Mouse (Mus musculus): ENCODE measurements around the gene Mpv17l2. TPM values are rescaled to one million over a fixed set of nuclear protein-coding genes. Genes with fewer than 3 reads are reported as not detected.

Mpv17l2 gene
- polyA plus RNA-seq, 1 experiment from 2014 or later, result 36.2 TPM

DNA sequence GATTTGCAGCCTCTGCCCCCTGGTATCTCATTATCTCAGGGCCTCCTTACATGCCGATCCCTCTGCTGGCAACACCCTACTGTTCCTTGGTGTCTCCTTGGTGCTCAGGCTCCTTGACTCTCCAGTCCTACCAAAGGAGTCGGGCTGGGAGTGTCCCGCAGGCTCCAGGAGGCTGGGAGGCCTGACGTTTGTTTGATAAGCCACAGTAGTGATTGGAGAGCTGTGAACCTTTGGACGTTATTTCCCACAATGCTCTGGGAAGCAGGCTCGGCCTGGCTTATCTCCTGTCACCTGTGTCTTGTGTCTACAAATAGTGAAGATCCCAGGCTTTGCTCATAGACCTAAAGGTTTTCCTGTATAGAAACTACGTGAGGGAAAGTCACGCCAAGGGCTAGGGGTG lies 3.3 kb upstream of the Mpv17l2 start:
- 65% methylated on average over 8 of the region's 8 CpGs for WGBS
- H3K4me2 ChIP-seq, result no peak overlapping the region
- H3K9me3 ChIP-seq, result no peaks in the 10 kb centered on the region
- no peaks in the 10 kb centered on the region for H3K27me3 ChIP-seq
- ATAC-seq (ENCODE audit: borderline replicate concordance, extremely low read depth, low FRiP score, low TSS enrichment), result no peak
- H3K4me1 ChIP-seq, result peaks cover 47% of the 10 kb centered on the region
- peaks cover 13% of the 10 kb centered on the region for H3K36me3 ChIP-seq
- H3K27ac ChIP-seq, result no peak overlapping the region
- H3K4me3 ChIP-seq, result no peak overlapping the region
- H3K9ac ChIP-seq, result no peak overlapping the region

DNA sequence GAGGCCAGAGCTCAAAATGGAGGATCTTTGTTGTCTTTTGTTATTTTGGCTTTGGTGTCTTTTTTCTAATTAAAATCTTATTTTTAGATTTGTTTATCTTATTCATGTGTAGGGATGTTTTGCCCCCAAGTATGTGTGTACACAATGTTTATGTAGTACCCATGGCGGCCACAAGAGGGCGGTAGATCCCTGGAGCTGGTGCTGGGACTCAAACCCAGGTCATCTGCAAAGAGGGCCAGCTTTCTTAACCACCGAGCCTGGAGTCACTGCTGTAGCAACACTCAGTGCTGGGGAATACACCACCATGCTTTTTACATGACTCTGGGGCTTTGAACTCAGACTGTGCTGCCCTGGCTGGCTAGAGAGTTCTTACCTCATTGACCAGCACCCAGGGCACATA lies 2.6 kb upstream of the Mpv17l2 start:
- H3K9ac ChIP-seq, result no peak overlapping the region
- no peak overlapping the region for H3K4me2 ChIP-seq
- H3K27me3 ChIP-seq, result no peaks in the 10 kb centered on the region
- peaks cover 53% of the 10 kb centered on the region for H3K4me1 ChIP-seq
- H3K9me3 ChIP-seq, result no peaks in the 10 kb centered on the region
- no peak overlapping the region for H3K4me3 ChIP-seq
- H3K36me3 ChIP-seq, result peaks cover 7% of the 10 kb centered on the region
- no peak overlapping the region for H3K27ac ChIP-seq
- WGBS, result 5% methylated on average over 3 of the region's 3 CpGs
- ATAC-seq (ENCODE audit: borderline replicate concordance, extremely low read depth, low FRiP score, low TSS enrichment), result no peak

DNA sequence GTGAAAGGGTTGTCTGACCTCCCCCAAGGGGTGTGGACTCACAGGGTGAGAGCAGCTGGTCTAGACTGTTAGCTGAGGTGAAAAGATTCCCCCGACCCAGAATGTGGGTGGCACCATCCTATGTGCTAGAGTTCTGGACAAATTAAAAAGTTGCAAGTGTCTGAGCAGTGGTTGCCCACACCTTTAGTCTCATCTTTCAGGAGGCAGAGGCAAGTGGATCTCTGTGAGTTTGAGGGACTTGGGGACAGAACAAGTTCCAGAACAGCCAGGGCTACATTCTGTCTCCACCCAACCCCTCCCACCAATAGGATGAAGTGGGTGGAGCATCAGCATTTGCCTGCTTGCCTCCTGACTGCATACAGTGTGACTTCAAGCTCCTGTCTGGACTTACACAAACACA lies 1.4 kb upstream of the Mpv17l2 start:
- ATAC-seq (ENCODE audit: borderline replicate concordance, extremely low read depth, low FRiP score, low TSS enrichment), result no peak
- Histone ChIP-seq H3K4me3 (no peak overlapping the region), H3K36me3 (no peaks in the 10 kb centered on the region), H3K4me2 (no peak overlapping the region), H3K9me3 (no peaks in the 10 kb centered on the region), H3K27me3 (no peaks in the 10 kb centered on the region), H3K4me1 (peaks cover 48% of the 10 kb centered on the region), H3K27ac (no peak overlapping the region), H3K9ac (no peak overlapping the region)
- 79% methylated on average over 1 of the region's 1 CpGs for WGBS

DNA sequence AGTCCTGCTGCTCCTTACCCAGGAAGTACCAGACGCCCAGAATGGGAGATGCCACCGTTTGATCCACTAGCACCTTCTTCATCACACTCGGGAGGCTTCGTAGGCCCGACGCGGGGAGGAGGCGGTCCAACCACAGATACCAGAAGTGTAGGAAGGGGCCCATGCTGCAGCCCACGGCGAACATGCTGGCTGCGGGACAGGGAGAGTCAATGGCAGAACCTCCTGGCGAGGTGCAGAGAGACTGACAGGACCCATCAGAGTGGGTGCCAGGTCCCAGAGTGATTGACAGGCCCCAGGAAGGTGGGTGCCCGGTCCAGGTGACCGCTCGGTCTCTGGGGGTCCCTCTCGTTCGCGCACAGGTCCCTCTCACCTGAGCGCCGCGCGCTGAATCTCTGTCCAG lies 396 bp downstream of the Mpv17l2 start:
- no peak for ATAC-seq (ENCODE audit: borderline replicate concordance, extremely low read depth, low FRiP score, low TSS enrichment)
- Histone ChIP-seq H3K27me3 (no peaks in the 10 kb centered on the region), H3K4me2 (peak overlapping the region; percentile 90), H3K36me3 (no peaks in the 10 kb centered on the region), H3K4me3 (peak overlapping the region; percentile 56), H3K4me1 (peaks cover 34% of the 10 kb centered on the region), H3K9me3 (no peaks in the 10 kb centered on the region), H3K27ac (peak overlapping the region; percentile 72), H3K9ac (peak overlapping the region; percentile 59)
- under 1% methylated on average over 22 of the region's 22 CpGs for WGBS

DNA sequence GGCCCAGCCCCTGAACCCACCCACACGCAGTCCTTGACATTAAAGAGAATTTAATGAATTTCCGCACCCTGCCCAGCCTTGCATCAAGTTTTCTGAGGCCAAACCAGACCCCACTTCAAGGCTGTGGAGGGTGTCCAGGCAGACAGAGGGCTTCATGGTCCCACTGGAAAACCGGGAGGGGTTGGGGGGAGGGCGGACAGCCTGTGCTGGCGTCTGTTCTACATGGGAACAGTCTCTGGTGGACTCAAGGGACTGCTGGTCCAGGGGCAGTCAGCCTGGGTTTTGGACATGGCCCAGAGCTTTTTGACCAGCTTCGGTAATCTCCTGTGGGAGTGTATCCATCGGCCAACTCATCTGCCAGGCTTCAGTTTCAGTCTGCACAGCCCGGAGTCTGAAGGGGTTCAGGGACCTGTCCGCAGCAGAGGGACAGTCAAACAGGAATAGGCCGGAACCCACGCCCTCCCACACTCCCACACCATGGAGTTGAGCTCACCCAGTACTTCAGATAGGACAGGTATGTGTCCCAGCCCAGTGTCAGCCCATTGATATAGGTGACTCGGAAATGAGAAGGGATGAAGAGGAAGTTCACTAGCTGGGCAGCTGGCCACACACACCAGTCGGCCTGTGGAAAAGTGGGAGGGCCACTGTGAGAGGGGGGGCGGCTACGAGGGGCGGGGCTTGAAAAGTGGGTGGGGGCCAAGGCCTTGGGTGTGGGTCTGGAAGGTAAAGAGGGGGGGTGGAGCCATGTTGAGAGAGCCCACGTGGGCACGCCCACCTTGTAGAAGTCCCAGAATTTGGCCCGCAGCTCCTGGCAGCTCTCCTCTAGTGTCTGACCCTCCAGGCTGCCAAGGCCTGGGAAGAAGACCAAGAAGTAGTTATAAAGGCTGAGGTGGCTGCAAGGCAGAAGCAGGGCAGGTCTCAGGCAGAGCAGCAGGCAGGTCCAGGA lies 1.9 kb downstream of the Mpv17l2 start:
- no peak overlapping the region for H3K4me3 ChIP-seq
- no peaks in the 10 kb centered on the region for H3K9me3 ChIP-seq
- 58% methylated on average over 19 of the region's 19 CpGs for WGBS
- H3K9ac ChIP-seq, result no peak overlapping the region
- H3K4me2 ChIP-seq, result no peak overlapping the region
- H3K27ac ChIP-seq, result no peak overlapping the region
- no peak for ATAC-seq (ENCODE audit: borderline replicate concordance, extremely low read depth, low FRiP score, low TSS enrichment)
- no peaks in the 10 kb centered on the region for H3K27me3 ChIP-seq
- no peaks in the 10 kb centered on the region for H3K36me3 ChIP-seq
- H3K4me1 ChIP-seq, result peaks cover 40% of the 10 kb centered on the region

DNA sequence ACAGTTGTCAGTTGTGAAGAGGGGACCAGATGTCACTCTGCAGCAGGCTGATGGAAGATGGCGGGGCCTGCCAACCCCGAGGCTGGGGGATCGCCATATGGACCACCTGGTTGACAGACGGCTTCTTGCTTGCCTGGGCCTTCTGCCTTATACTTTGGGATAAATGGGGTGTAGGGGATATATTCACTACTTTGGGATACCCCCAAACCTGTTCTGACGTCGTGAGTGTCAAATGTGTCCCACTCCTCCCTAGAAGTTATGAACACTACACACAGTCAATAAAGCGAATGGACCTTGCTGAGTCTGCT lies 2.5 kb downstream of the Mpv17l2 start:
- no peak overlapping the region for H3K4me3 ChIP-seq
- peaks cover 44% of the 10 kb centered on the region for H3K4me1 ChIP-seq
- 78% methylated on average over 7 of the region's 7 CpGs for WGBS
- H3K9me3 ChIP-seq, result no peaks in the 10 kb centered on the region
- no peak overlapping the region for H3K4me2 ChIP-seq
- H3K9ac ChIP-seq, result no peak overlapping the region
- no peaks in the 10 kb centered on the region for H3K36me3 ChIP-seq
- H3K27me3 ChIP-seq, result no peaks in the 10 kb centered on the region
- ATAC-seq (ENCODE audit: borderline replicate concordance, extremely low read depth, low FRiP score, low TSS enrichment), result no peak
- H3K27ac ChIP-seq, result no peak overlapping the region

DNA sequence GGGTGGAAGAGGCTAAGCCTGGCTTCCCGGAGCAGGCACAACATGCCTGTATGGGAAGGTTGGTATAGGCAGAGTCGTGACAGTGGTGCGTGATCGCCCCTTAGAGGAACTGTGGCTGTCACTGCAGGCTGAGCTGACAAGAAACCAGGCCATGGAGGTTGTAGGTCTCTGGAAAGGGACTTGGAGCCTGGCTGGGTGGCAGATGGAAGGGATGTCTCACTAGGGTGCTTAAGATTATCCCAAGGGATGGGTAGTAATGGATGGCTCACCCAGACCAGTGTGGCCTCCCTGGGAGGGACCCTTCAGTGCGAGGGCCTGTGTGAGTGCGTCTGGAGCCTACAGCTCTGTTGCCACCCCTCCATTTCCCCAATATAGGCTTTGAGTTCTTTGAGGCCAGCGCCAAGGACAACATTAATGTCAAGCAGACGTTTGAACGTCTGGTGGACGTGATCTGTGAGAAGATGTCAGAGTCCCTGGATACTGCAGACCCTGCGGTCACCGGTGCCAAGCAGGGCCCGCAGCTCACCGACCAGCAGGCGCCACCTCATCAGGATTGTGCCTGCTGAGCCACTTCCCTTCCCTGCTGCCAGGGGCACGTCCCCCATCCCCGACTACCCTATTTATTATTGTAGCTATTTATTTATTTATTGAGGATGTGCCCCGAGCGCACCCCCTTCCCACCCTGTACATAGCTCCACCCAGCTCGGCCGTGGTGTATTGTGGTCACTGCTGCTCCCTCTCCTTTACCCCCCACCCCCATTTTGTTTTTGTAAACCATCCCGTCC lies 3.0 kb downstream of the Mpv17l2 start:
- Histone ChIP-seq H3K4me3 (no peak overlapping the region), H3K9me3 (no peaks in the 10 kb centered on the region), H3K4me1 (peaks cover 50% of the 10 kb centered on the region), H3K27me3 (no peaks in the 10 kb centered on the region), H3K9ac (no peak overlapping the region), H3K27ac (no peak overlapping the region), H3K36me3 (no peaks in the 10 kb centered on the region), H3K4me2 (no peak overlapping the region)
- 68% methylated on average over 22 of the region's 22 CpGs for WGBS
- ATAC-seq (ENCODE audit: borderline replicate concordance, extremely low read depth, low FRiP score, low TSS enrichment), result no peak

DNA sequence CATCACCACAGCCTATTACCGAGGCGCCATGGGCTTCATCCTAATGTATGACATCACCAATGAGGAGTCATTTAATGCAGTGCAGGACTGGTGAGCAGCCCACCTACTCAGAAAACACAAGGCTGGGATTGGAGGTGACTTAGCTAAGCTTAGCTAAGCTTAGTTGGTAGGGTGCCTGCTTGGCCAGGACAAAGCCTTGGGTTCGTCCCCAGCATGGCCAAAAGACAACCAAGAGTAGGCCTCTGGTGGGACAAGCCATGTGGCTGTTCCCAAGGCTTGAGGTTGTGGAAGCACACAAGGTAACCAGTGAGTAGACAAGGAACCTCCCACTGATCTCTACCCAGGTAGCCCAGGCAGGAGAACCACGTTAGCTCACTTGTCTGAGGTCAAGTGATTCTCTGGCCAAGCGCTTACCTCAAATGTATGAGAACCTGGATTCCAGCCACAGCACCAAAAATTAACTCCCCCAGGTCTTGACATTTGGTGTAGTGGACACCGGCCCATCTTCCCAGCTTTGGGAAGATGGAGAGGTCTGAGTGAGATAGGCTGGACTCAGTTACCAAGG lies 4.2 kb downstream of the Mpv17l2 start:
- peaks cover 57% of the 10 kb centered on the region for H3K4me1 ChIP-seq
- H3K9ac ChIP-seq, result no peak overlapping the region
- no peaks in the 10 kb centered on the region for H3K36me3 ChIP-seq
- H3K4me3 ChIP-seq, result no peak overlapping the region
- no peak for ATAC-seq (ENCODE audit: borderline replicate concordance, extremely low read depth, low FRiP score, low TSS enrichment)
- no peaks in the 10 kb centered on the region for H3K27me3 ChIP-seq
- no peak overlapping the region for H3K27ac ChIP-seq
- no peaks in the 10 kb centered on the region for H3K9me3 ChIP-seq
- whole genome bisulfite sequencing, result 94% methylated on average over 6 of the region's 6 CpGs
- H3K4me2 ChIP-seq, result no peak overlapping the region

DNA sequence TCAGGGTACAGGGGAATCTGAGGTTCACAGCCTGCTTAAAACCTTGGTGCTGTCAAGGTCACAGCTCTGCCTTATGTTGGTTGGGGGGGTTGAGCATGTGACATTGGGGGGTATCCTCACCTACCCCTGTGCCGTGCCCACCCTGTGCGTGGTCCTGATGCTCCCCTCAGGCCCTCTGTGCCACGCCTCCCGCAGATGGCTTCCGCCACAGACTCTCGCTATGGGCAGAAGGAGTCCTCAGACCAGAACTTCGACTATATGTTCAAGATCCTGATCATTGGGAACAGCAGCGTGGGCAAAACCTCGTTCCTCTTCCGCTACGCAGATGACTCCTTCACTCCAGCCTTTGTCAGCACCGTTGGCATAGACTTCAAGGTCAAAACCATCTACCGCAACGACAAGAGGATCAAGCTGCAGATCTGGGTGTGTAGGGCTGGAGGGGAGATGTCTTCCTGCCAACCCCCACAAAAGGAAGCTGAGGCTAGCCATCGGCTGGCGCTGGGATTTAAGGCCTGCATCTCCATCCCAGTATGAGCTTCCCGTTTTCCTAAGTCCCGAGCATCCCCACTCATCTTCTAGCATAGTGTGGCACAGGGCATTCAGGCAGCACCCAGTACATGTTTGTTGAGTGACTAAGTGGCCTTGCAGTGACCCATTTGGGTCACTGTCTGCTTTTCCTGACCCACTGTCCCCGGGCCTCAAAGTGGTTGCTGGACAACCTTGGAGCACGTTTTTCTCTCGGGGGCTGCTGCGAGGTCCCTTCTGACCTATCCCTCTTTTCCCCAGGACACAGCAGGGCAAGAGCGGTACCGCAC lies 4.9 kb downstream of the Mpv17l2 start:
- Histone ChIP-seq H3K27ac (no peak overlapping the region), H3K4me2 (peak overlapping the region; percentile 96), H3K9me3 (no peaks in the 10 kb centered on the region), H3K36me3 (no peaks in the 10 kb centered on the region), H3K27me3 (no peaks in the 10 kb centered on the region), H3K4me1 (peaks cover 52% of the 10 kb centered on the region), H3K9ac (no peak overlapping the region), H3K4me3 (peak overlapping the region; percentile 60; the same call in 1 of the 2 replicates)
- ATAC-seq (ENCODE audit: borderline replicate concordance, extremely low read depth, low FRiP score, low TSS enrichment), result no peak
- WGBS, result 81% methylated on average over 24 of the region's 24 CpGs

DNA sequence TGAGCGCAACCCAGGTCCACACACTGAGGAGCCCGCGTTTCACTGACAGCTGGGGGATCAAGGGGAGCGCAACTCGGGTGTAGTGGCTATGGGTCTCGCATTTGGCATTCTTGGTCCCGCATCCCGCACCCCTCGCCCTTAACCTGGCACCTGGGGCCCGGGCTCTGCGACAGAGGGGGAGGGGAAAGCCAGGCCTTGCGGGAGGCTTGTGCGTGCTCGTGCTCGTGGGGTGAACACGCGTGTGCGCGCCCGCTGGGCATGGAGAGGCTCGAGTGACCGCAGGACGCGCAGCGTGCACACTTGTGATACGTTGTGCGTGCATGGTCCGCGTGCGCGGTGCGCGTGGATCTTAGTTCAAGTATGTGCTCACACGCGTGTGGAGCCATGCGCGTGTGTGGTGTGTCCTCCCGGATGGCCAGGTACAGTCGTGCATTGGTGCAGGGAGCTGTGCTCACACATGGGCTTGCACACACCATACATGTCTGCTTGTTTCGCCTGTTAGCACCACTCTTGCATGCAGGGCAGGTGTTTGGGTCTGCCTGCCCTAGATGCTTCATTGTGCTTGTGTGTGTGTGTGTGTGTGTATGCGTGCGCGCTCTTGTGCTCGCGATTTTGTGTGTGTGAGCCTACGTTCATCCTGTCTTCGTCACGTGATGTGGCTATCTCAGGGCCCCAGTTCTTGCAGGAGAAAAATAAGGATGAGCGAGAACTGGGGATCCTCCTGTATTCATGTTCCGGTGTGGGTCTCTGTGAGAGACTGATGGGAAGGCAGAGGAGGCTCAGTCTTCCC lies 5.7 kb downstream of the Mpv17l2 start:
- Histone ChIP-seq H3K4me2 (peak overlapping the region; percentile 96), H3K4me1 (peaks cover 48% of the 10 kb centered on the region), H3K4me3 (peak overlapping the region; percentile 60), H3K27me3 (no peaks in the 10 kb centered on the region), H3K27ac (peak overlapping the region; percentile 34; the same call in 1 of the 2 replicates), H3K9me3 (no peaks in the 10 kb centered on the region), H3K36me3 (no peaks in the 10 kb centered on the region), H3K9ac (peak overlapping the region; percentile 72)
- WGBS, result 12% methylated on average over 50 of the region's 50 CpGs
- peak; percentile 1; the same call in 1 of the 2 replicates for ATAC-seq (ENCODE audit: borderline replicate concordance, extremely low read depth, low FRiP score, low TSS enrichment)
